Mouse (Mus musculus): ENCODE data around the gene Polr3b.

Gene Polr3b

DNA sequence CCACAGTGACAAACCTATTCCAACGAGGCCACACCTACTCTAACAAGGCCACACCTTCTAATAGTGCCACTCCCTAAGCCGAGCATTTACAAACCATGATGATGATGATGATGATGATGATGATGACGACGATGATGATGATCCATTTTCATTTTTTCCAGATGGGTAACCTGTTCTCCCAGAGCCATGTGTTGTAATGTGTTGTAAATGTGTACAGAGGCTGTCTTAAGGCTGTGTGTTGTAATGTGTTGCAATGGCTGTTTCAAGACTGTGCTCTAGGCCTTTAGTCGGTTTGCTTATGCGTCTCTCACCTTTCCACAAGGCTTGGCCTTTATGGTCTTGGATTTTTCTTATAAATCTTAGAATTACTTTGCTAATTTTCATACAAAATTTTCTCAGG is 40.0 kb downstream of the Polr3b start:
- no peak for DNase-seq (ENCODE audit: low spot score)

DNA sequence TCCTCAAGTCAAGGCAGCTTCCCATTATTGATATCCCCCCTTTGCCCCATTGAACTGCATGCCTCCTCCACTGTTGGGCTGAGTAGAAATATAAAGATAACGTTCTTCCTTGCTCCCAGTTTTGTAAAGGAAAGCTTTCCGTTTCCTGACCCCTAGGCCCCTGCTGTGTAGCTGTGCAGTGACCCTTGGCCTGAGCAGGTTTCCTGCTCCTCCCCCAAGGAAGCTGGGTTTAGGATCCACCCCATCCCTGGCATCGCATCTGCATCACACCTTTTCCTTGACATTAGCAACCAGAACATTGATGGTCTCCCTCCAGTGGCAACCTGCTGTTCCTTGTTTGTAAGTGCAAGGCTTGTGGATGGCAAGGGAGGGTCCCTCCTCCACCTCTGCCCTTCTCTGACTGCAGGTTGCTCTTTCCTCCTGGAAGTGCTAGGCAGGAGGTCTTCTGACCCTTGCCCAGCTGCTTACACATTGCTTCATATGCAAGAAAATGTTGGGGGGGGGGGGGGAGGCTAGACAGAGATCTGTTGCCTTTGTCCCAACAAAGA is 43.7 kb downstream of the Polr3b start:
- DNase-seq (ENCODE audit: low spot score) = no peak

GRCm38 (mm10) chr10:84675653-84676052 is 53.6 kb downstream of the Polr3b start:
- no peak for DNase-seq (ENCODE audit: low spot score)

DNA sequence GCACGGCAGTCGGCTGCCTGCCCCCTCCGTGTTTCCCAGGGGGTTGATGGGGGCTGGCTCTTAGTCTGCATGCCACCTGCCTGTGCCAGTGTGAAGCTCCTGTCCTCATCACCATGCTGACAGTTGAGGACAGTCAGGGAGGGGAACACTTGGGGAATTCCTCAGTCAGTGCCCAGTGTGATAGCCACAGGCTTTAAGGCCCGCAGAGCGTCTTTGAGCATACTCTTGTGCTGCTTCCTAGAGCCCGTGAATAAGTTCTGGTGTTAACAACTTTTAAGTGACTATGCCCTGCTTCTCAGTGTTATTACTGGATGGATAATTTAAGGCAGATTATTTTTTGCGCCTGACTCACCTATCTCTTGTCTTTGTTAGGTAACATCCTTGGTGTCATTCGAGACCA is 54.4 kb downstream of the Polr3b start:
- no peak for DNase-seq (ENCODE audit: low spot score)

DNA sequence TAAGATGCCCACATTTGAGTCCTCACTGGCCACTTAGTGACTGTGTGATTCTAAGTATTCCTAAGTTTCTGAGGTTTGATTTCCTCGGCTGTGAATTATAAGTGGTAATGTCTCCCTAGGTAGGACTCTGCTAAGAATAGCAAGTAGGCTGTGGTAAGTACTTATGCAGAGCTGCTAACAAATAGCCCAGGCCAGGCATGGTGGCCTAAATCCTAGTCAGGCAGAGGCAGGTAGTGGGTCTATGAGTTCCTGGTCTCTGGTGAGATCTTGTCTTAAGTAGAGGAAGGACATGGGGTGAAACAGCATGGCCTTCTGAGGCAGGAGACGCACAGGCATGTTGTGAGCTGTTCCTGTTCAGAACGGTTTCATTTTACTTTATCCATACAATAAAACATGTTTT is 55.8 kb downstream of the Polr3b start:
- no peak for DNase-seq (ENCODE audit: low spot score)

DNA sequence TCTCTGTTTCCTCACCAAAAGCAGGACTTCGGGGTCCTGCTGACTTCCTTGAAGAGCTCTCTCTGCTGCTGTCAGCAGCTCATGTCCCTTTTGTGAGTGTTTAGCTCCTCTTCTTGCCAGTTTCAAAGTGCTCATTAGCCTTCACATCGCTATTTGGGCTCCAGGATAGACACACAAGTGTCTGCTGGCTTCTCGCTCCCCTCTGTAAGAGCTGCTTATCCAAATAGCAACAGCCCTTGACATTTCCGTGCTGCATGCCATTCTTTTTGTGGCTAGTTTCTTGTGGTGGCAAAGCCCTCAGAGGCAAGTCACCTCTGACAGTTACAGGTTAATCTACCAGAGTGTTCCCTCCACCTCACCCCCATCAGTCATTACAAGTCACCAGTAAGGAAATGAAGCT is 56.3 kb downstream of the Polr3b start:
- no peak for DNase-seq (ENCODE audit: low spot score)

- DNase-seq (ENCODE audit: low spot score) = no peak
These were observed 63.5 kb downstream of the Polr3b start for GRCm38 (mm10) chr10:84685444-84686121.

- no peak for DNase-seq (ENCODE audit: low spot score)
These were observed 64.0 kb downstream of the Polr3b start for GRCm38 (mm10) chr10:84686122-84686497.

DNA sequence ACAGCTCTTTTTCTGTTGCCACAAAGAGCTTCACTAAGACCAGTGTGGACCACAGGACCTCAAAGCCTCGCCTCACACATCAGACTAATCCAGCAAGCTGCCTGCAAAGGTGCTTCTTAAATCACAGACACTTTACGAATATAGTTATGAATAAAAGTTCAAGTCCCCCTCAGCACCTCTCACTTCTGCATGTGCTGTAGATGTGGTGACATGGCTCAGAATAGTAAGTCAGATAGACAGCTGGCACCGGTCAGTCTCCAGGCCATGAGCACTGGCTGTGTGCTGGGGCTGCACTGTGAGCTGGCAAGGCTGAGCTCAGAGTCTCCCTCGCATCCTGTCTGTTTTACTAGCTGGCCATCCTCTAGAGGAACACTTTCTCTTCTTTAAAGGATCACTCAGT is 64.6 kb downstream of the Polr3b start:
- DNase-seq (ENCODE audit: low spot score) = no peak

DNA sequence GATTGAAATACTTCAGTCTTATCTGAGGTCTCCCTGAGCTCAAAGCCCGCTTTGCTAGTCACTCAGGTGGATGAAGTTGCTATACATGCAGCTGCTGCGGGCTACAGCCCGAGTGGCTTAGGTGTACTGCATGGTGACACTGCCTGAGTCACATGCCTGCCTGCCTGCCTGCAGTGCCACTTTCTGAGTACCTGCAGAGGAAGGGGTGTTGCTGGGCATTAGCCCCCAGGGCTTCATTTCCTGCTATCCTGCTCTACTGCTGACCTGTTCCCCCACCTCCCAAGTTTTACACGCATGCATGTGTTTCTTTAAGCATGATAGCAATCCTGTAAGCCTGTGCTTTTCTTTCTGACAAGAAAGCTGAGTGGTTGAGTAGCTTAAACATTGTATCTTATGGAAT is 65.6 kb downstream of the Polr3b start:
- DNase-seq (ENCODE audit: low spot score) = no peak

- DNase-seq (ENCODE audit: low spot score) = no peak
These were observed 67.8 kb downstream of the Polr3b start for GRCm38 (mm10) chr10:84689846-84690245.

- no peak for DNase-seq (ENCODE audit: low spot score)
These were observed 68.7 kb downstream of the Polr3b start for GRCm38 (mm10) chr10:84690818-84691217.

DNA sequence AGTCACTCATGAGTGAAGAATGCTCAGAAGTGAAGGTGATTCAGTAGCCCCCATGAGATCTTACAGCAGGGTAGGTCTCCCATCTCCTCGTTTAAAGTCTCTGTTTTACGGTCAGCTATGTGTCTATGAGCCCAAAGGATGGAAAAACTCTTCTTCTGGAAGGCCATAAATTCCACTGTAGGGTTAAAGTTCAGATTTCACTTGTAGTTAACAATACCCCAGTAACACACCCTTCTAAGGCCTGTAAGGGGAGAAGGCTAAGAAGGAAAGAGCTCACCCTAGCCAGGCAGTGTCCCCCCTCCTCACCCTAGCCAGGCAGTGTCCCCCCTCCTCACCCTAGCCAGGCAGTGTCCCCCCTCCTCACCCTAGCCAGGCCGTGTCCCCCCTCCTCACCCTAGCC is 69.6 kb downstream of the Polr3b start:
- DNase-seq (ENCODE audit: low spot score) = no peak

DNA sequence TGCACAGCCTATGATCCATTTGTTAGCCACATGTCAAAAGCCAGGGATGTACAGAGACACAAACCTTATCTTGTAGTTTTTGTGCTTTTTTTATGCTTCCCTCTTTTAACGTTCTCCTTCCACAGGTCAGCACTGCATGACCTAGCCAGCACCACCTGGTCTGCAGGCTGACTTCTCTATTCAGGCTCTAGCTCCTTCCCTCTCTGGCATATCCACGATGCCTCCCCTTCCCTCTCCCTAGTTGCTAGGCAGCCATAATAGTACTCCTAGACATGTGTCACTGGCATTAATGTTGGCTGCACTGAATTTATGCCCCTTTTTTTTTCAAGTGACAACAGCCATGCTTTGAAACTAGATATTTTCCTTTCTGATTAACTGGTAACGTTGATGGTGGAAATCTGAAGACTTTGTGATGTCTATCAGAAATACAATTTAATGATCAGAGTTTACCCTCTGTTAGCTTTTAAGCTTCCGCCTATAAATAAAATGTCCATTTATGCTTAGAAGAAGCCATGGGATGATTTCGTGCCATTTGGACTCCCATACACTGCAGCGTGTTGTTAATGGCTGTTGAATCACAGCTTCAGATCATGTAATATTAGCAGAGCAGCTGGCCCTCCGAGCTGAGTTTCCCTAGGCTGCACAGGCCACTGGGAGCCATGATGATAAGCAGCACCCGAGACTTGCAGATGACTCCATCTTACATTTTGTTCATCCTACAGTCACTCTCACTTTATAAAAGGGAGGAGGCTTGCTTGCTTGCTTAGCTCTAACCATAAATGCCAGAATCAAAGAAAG is 71.9 kb downstream of the Polr3b start:
- DNase-seq (ENCODE audit: low spot score) = no peak

GRCm38 (mm10) chr10:84700236-84700987 is 78.3 kb downstream of the Polr3b start:
- no peak for DNase-seq (ENCODE audit: low spot score)

GRCm38 (mm10) chr10:84701110-84701509 is 79.0 kb downstream of the Polr3b start:
- peak; percentile 35 for DNase-seq (ENCODE audit: low spot score)

GRCm38 (mm10) chr10:84702115-84702514 is 80.0 kb downstream of the Polr3b start:
- DNase-seq (ENCODE audit: low spot score) = no peak

GRCm38 (mm10) chr10:84704594-84704993 is 82.5 kb downstream of the Polr3b start:
- DNase-seq (ENCODE audit: low spot score) = no peak

- DNase-seq (ENCODE audit: low spot score) = no peak
These were observed 83.1 kb downstream of the Polr3b start for GRCm38 (mm10) chr10:84705234-84705633.

GRCm38 (mm10) chr10:84706543-84706942 is 84.5 kb downstream of the Polr3b start:
- no peak for DNase-seq (ENCODE audit: low spot score)

DNA sequence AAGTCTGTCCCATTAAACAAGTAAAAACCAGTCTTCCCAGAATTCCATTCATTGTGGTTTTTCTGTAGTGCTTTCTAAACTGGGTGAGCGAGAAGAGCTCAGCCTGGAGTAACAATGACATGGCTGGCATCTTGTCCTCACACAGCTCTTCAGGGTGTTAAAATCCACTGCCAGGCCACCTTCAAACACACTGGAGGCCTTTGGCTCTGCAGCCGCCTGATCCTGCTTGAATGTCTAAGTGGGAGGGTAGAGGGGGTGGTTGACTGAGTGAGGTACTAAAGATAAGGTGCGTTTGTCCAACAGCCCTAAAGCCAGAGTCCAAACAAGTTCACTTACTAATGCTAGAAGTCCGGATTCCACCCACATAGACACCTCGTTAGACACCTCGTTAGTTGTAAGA is 85.1 kb downstream of the Polr3b start:
- no peak for DNase-seq (ENCODE audit: low spot score)

- no peak for DNase-seq (ENCODE audit: low spot score)
These were observed 85.8 kb downstream of the Polr3b start for GRCm38 (mm10) chr10:84707752-84708530.
